Mouse (Mus musculus): ENCODE data around the gene Pde1b. TPM values are rescaled to one million over a fixed set of nuclear protein-coding genes. Genes with fewer than 3 reads are reported as not detected.
A peak's percentile ranks its signal among the peaks of the same experiment; 100 is the strongest.

Pde1b gene
- polyA plus RNA-seq, 1 experiment from 2014 or later: 3.0 TPM

GRCm38 (mm10) chr15:103535786-103536185, 33.0 kb downstream of the Pde1b start:
- H3K4me2 ChIP-seq (ENCODE audit: low read depth, severe bottlenecking): no peak overlapping the region
- ATAC-seq (ENCODE audit: insufficient number of reproducible peaks, low FRiP score, low TSS enrichment, low read depth) (no peak), DNase-seq (ENCODE audit: low spot score) (no peak)
- H3K4me1 ChIP-seq (ENCODE audit: control insufficient read depth, insufficient read depth, low read length): 0 out of 2 replicates have a peak, but pooled peaks cover 6% of the 10 kb centered on the region
- WGBS: 74% methylated on average over 1 of the region's 1 CpGs
- no peak overlapping the region for H3K4me3 ChIP-seq (ENCODE audit: low read depth, low read length)
- H3K36me3 ChIP-seq (ENCODE audit: control insufficient read depth, insufficient read depth, low read length): no peaks in the 10 kb centered on the region
- H3K27ac ChIP-seq (replicated peaks; ENCODE audit: low read depth, low read length): no peak overlapping the region
- H3K27me3 ChIP-seq (ENCODE audit: control insufficient read depth, insufficient read depth, low read length): peaks cover 17% of the 10 kb centered on the region
- no peak overlapping the region for H3K9ac ChIP-seq (ENCODE audit: low read length)
- H3K9me3 ChIP-seq (ENCODE audit: control insufficient read depth, low read length): no peaks in the 10 kb centered on the region

DNA sequence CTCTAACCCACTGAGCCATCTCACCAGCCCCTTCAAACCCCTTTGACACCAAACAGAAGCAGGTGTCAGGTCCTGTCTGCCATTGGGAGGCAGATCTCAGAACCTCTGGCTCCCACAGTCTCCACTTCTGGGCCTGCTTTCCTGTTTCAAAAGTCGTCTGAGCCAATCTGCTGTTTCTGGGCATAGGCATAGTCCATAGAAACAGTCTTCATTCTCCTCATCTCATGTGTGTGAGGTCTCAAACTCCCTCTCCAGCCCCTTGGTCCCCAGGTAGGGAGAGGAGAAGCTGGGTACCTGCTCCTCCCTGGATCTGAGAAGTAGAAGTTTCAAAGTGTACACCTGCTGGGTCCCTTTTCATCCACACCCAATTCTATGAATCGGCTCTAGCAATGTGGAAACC, 33.6 kb downstream of the Pde1b start:
- 46% methylated on average over 2 of the region's 2 CpGs for WGBS
- no peak for ATAC-seq (ENCODE audit: insufficient number of reproducible peaks, low FRiP score, low TSS enrichment, low read depth)
- H3K36me3 ChIP-seq (ENCODE audit: control insufficient read depth, insufficient read depth, low read length): no peaks in the 10 kb centered on the region
- DNase-seq (ENCODE audit: low spot score): no peak
- H3K4me3 ChIP-seq (ENCODE audit: low read depth, low read length): no peak overlapping the region
- no peaks in the 10 kb centered on the region for H3K9me3 ChIP-seq (ENCODE audit: control insufficient read depth, low read length)
- H3K4me1 ChIP-seq (ENCODE audit: control insufficient read depth, insufficient read depth, low read length): 0 out of 2 replicates have a peak, but pooled peaks cover 6% of the 10 kb centered on the region
- H3K27ac ChIP-seq (replicated peaks; ENCODE audit: low read depth, low read length): no peak overlapping the region
- H3K9ac ChIP-seq (ENCODE audit: low read length): no peak overlapping the region
- peaks cover 17% of the 10 kb centered on the region for H3K27me3 ChIP-seq (ENCODE audit: control insufficient read depth, insufficient read depth, low read length)
- H3K4me2 ChIP-seq (ENCODE audit: low read depth, severe bottlenecking): peak overlapping the region; percentile 96; the same call in 1 of the 2 replicates

DNA sequence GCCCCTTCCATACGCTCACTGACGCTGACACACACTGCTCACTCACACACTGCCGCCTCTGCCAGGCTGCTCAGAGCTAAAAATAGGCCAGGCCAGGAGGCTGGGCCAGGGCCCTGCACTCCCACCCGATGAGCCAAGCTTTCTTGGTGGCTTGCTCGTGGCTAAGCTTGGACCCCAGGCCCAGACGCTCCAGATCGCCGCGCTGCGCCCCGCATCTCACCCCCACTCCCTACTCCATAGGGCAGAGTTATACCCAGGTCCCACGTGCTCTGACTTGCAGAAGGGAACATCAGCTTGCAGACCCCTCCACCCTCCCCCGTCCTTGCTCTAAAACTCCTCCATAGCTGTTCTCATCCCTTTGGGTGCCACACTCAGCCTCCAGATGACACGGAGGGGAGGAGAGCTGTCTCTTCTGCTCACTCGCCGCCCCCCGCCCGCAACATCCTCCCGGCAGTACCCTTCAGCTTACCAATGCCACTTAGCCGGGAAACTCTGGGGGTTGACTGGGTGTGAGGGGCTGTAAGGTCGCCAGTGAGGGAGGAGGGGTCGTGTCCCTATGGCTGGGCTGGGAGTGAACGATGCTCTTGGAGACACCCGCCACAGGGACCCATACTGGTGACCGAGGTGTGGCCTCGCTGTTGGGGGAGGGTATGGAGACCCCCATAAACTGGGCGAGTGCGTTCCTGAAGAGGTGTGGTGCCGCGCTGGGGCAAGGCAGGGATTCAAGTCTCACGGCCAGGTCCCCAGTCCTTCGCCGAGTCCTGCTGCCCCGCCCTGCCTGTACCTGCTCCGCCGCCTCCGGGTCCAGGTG, 34.4 kb downstream of the Pde1b start:
- ATAC-seq (ENCODE audit: insufficient number of reproducible peaks, low FRiP score, low TSS enrichment, low read depth) (peak; percentile 58), DNase-seq (ENCODE audit: low spot score) (peak; percentile 37)
- no peaks in the 10 kb centered on the region for H3K36me3 ChIP-seq (ENCODE audit: control insufficient read depth, insufficient read depth, low read length)
- peak overlapping the region; percentile 52 for H3K4me3 ChIP-seq (ENCODE audit: low read depth, low read length)
- WGBS: 1% methylated on average over 37 of the region's 37 CpGs
- H3K9me3 ChIP-seq (ENCODE audit: control insufficient read depth, low read length): no peaks in the 10 kb centered on the region
- H3K9ac ChIP-seq (ENCODE audit: low read length): peak overlapping the region; percentile 61
- 0 out of 2 replicates have a peak, but pooled peaks cover 6% of the 10 kb centered on the region for H3K4me1 ChIP-seq (ENCODE audit: control insufficient read depth, insufficient read depth, low read length)
- peaks cover 17% of the 10 kb centered on the region for H3K27me3 ChIP-seq (ENCODE audit: control insufficient read depth, insufficient read depth, low read length)
- no peak overlapping the region for H3K27ac ChIP-seq (replicated peaks; ENCODE audit: low read depth, low read length)
- peak overlapping the region; percentile 96 for H3K4me2 ChIP-seq (ENCODE audit: low read depth, severe bottlenecking)

GRCm38 (mm10) chr15:103537822-103538213, 35.0 kb downstream of the Pde1b start, which contains the start of gene Ppp1r1a:
Ppp1r1a (minus strand) TSS chr15:103538003.
- peak; percentile 81 for DNase-seq (ENCODE audit: low spot score)
- WGBS: 0% methylated on average over 36 of the region's 36 CpGs
- Histone ChIP-seq H3K4me3 (ENCODE audit: low read depth, low read length) (peak within 1 kb of the TSS; percentile 52), H3K4me2 (ENCODE audit: low read depth, severe bottlenecking) (peak within 1 kb of the TSS; percentile 96), H3K36me3 (ENCODE audit: control insufficient read depth, insufficient read depth, low read length) (no peaks in the 10 kb centered on the region), H3K4me1 (ENCODE audit: control insufficient read depth, insufficient read depth, low read length) (0 out of 2 replicates have a peak, but pooled peaks cover 6% of the 10 kb centered on the region), H3K9ac (ENCODE audit: low read length) (peak within 1 kb of the TSS; percentile 61), H3K27ac (replicated peaks; ENCODE audit: low read depth, low read length) (no peak within 1 kb of the TSS), H3K27me3 (ENCODE audit: control insufficient read depth, insufficient read depth, low read length) (peaks cover 17% of the 10 kb centered on the region), H3K9me3 (ENCODE audit: control insufficient read depth, low read length) (no peaks in the 10 kb centered on the region)
- ATAC-seq (ENCODE audit: insufficient number of reproducible peaks, low FRiP score, low TSS enrichment, low read depth): peak; percentile 78

GRCm38 (mm10) chr15:103539259-103539658, 36.4 kb downstream of the Pde1b start:
- Histone ChIP-seq H3K4me1 (ENCODE audit: control insufficient read depth, insufficient read depth, low read length) (0 out of 2 replicates have a peak, but pooled peaks cover 6% of the 10 kb centered on the region), H3K4me2 (ENCODE audit: low read depth, severe bottlenecking) (no peak overlapping the region), H3K4me3 (ENCODE audit: low read depth, low read length) (no peak overlapping the region), H3K9me3 (ENCODE audit: control insufficient read depth, low read length) (no peaks in the 10 kb centered on the region), H3K27ac (replicated peaks; ENCODE audit: low read depth, low read length) (no peak overlapping the region), H3K27me3 (ENCODE audit: control insufficient read depth, insufficient read depth, low read length) (peaks cover 17% of the 10 kb centered on the region), H3K9ac (ENCODE audit: low read length) (no peak overlapping the region), H3K36me3 (ENCODE audit: control insufficient read depth, insufficient read depth, low read length) (no peaks in the 10 kb centered on the region)
- DNase-seq (ENCODE audit: low spot score): no peak
- ATAC-seq (ENCODE audit: insufficient number of reproducible peaks, low FRiP score, low TSS enrichment, low read depth): no peak
- 69% methylated on average over 2 of the region's 2 CpGs for WGBS

DNA sequence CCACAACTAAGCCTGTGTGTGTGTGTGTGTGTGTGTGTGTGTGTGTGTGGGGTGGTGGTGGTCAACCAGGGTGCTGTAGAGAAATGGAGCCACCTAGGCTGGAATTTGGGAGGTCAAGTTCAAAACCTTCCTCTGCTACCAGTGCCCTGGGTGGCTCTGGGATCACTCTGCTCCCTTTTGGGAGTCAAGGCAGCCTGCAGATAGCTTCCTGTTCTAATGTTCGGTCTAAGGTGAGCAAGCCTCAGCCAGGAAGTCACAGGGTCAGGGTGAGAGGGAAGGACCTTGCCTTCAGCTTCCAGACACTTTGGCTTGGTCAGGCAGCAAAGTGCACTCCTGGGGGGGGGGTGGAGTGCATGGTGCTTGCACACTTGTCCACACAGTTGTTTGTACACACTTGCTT, 37.8 kb downstream of the Pde1b start:
- Histone ChIP-seq H3K27ac (replicated peaks; ENCODE audit: low read depth, low read length) (no peak overlapping the region), H3K4me3 (ENCODE audit: low read depth, low read length) (no peak overlapping the region), H3K9ac (ENCODE audit: low read length) (no peak overlapping the region), H3K4me2 (ENCODE audit: low read depth, severe bottlenecking) (no peak overlapping the region), H3K9me3 (ENCODE audit: control insufficient read depth, low read length) (no peaks in the 10 kb centered on the region), H3K27me3 (ENCODE audit: control insufficient read depth, insufficient read depth, low read length) (peaks cover 17% of the 10 kb centered on the region), H3K4me1 (ENCODE audit: control insufficient read depth, insufficient read depth, low read length) (0 out of 2 replicates have a peak, but pooled peaks cover 6% of the 10 kb centered on the region), H3K36me3 (ENCODE audit: control insufficient read depth, insufficient read depth, low read length) (no peaks in the 10 kb centered on the region)
- no peak for DNase-seq (ENCODE audit: low spot score)
- 82% methylated on average over 1 of the region's 1 CpGs for WGBS
- no peak for ATAC-seq (ENCODE audit: insufficient number of reproducible peaks, low FRiP score, low TSS enrichment, low read depth)

DNA sequence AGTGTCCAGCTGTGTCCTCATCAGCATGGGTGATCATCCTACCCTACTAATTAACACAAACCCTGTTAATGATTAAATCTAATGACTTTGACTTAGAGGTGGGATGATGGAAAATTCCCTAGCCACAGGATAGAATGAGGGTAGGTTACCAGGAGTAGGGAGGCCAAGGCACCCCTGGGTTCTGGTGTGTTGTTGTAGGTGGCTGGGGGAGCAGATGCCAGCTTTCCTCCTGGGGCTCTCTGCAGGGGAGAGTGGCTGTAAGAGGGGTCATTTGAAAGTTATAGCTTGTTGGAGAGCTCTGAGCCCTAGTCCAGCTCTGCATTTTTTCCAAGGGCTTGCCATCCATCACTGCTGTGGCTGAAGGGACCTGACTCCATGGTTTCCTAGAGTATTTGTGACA, 39.7 kb downstream of the Pde1b start:
- H3K9ac ChIP-seq (ENCODE audit: low read length): no peak overlapping the region
- H3K4me3 ChIP-seq (ENCODE audit: low read depth, low read length): no peak overlapping the region
- H3K4me1 ChIP-seq (ENCODE audit: control insufficient read depth, insufficient read depth, low read length): no peaks in the 10 kb centered on the region
- H3K36me3 ChIP-seq (ENCODE audit: control insufficient read depth, insufficient read depth, low read length): no peaks in the 10 kb centered on the region
- H3K27ac ChIP-seq (replicated peaks; ENCODE audit: low read depth, low read length): no peak overlapping the region
- H3K9me3 ChIP-seq (ENCODE audit: control insufficient read depth, low read length): no peaks in the 10 kb centered on the region
- no peak for ATAC-seq (ENCODE audit: insufficient number of reproducible peaks, low FRiP score, low TSS enrichment, low read depth)
- no peak overlapping the region for H3K4me2 ChIP-seq (ENCODE audit: low read depth, severe bottlenecking)
- no peak for DNase-seq (ENCODE audit: low spot score)
- peaks cover 5% of the 10 kb centered on the region for H3K27me3 ChIP-seq (ENCODE audit: control insufficient read depth, insufficient read depth, low read length)

GRCm38 (mm10) chr15:103547983-103548382, 45.1 kb downstream of the Pde1b start:
- Histone ChIP-seq H3K4me3 (ENCODE audit: low read depth, low read length) (no peak overlapping the region), H3K36me3 (ENCODE audit: control insufficient read depth, insufficient read depth, low read length) (no peaks in the 10 kb centered on the region), H3K4me2 (ENCODE audit: low read depth, severe bottlenecking) (no peak overlapping the region), H3K27me3 (ENCODE audit: control insufficient read depth, insufficient read depth, low read length) (no peaks in the 10 kb centered on the region), H3K9me3 (ENCODE audit: control insufficient read depth, low read length) (no peaks in the 10 kb centered on the region), H3K27ac (replicated peaks; ENCODE audit: low read depth, low read length) (no peak overlapping the region), H3K4me1 (ENCODE audit: control insufficient read depth, insufficient read depth, low read length) (no peaks in the 10 kb centered on the region), H3K9ac (ENCODE audit: low read length) (no peak overlapping the region)
- DNase-seq (ENCODE audit: low spot score) (peak; percentile 16), ATAC-seq (ENCODE audit: insufficient number of reproducible peaks, low FRiP score, low TSS enrichment, low read depth) (no peak)
- whole genome bisulfite sequencing: 85% methylated on average over 3 of the region's 3 CpGs

Data from limb, embryonic 11.5 days (tissue).